Mouse (Mus musculus): ENCODE data around the gene Tatdn2. TPM values are rescaled to one million over a fixed set of nuclear protein-coding genes. Genes with fewer than 3 reads are reported as not detected.
A peak's percentile ranks its signal among the peaks of the same experiment; 100 is the strongest.
"Not testable (repeated sequence)": the region's sequence is repeated elsewhere in the genome, so short reads cannot be mapped to it uniquely, and the experiment has no call there.

Gene Tatdn2
- polyA plus RNA-seq, 1 experiment from 2014 or later: 1.6 TPM

GRCm38 (mm10) chr6:113697222-113698205, 664 bp downstream of the Tatdn2 start:
- Histone ChIP-seq H3K9me3 (ENCODE audit: control insufficient read depth, low read length) (no peaks in the 10 kb centered on the region), H3K36me3 (ENCODE audit: control insufficient read depth, insufficient read depth) (peaks cover 6% of the 10 kb centered on the region; the same call in 1 of the 2 replicates), H3K9ac (replicated peaks; ENCODE audit: low read depth, low read length) (peak overlapping the region; percentile 82), H3K4me1 (replicated peaks; ENCODE audit: control insufficient read depth, insufficient read depth, low read length) (peaks cover 22% of the 10 kb centered on the region), H3K27ac (ENCODE audit: low read length) (peak overlapping the region; percentile 63), H3K4me3 (replicated peaks; ENCODE audit: low read length) (peak overlapping the region; percentile 88), H3K27me3 (replicated peaks; ENCODE audit: control insufficient read depth, insufficient read depth, low read length) (no peaks in the 10 kb centered on the region), H3K4me2 (ENCODE audit: low read length) (peak overlapping the region; percentile 96)
- under 1% methylated on average over 96 of the region's 113 CpGs for WGBS
- peak; percentile 64; the same call in 1 of the 2 replicates for ATAC-seq

- no peaks in the 10 kb centered on the region for H3K4me1 ChIP-seq (replicated peaks; ENCODE audit: control insufficient read depth, insufficient read depth, low read length)
- 94% methylated on average over 3 of the region's 3 CpGs for WGBS
- no peaks in the 10 kb centered on the region for H3K9me3 ChIP-seq (ENCODE audit: control insufficient read depth, low read length)
- no peak overlapping the region for H3K4me3 ChIP-seq (replicated peaks; ENCODE audit: low read length)
- no peak overlapping the region for H3K4me2 ChIP-seq (ENCODE audit: low read length)
- no peak for ATAC-seq
- no peak overlapping the region for H3K27ac ChIP-seq (ENCODE audit: low read length)
- no peak overlapping the region for H3K9ac ChIP-seq (replicated peaks; ENCODE audit: low read depth, low read length)
- peaks cover 40% of the 10 kb centered on the region for H3K36me3 ChIP-seq (ENCODE audit: control insufficient read depth, insufficient read depth)
- H3K27me3 ChIP-seq (replicated peaks; ENCODE audit: control insufficient read depth, insufficient read depth, low read length): no peaks in the 10 kb centered on the region
Measured at GRCm38 (mm10) chr6:113712718-113713117, 15.9 kb downstream of the Tatdn2 start.

GRCm38 (mm10) chr6:113713389-113713788, 16.5 kb downstream of the Tatdn2 start:
- H3K4me1 ChIP-seq (replicated peaks; ENCODE audit: control insufficient read depth, insufficient read depth, low read length); H3K27me3 ChIP-seq (replicated peaks; ENCODE audit: control insufficient read depth, insufficient read depth, low read length); H3K9me3 ChIP-seq (ENCODE audit: control insufficient read depth, low read length); H3K27ac ChIP-seq (ENCODE audit: low read length); H3K9ac ChIP-seq (replicated peaks; ENCODE audit: low read depth, low read length); ATAC-seq; H3K4me3 ChIP-seq (replicated peaks; ENCODE audit: low read length); H3K4me2 ChIP-seq (ENCODE audit: low read length): not testable (repeated sequence)
- 94% methylated on average over 5 of the region's 5 CpGs for WGBS
- H3K36me3 ChIP-seq (ENCODE audit: control insufficient read depth, insufficient read depth): peaks cover 35% of the 10 kb centered on the region

DNA sequence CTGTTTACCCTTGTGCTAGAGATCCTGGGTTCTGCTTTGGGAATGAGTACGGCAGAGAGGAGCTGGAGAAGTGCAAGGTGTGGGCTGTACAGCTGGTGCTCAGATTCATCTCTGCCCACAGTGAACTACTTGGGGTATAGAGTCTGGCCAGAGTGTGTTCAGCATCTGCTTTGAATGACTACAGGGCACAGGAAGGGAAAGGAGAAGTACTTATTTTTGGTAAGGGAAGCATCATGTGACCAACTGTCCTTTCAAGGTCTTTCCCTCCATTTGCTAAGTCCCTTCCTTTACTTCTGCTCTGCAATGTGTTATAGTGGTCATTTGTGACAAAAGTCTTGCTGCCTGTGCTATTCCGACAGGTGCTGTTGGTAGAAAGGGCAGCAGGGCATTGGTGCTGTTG, 17.4 kb downstream of the Tatdn2 start:
- Histone ChIP-seq H3K27ac (ENCODE audit: low read length) (no peak overlapping the region), H3K9ac (replicated peaks; ENCODE audit: low read depth, low read length) (no peak overlapping the region), H3K36me3 (ENCODE audit: control insufficient read depth, insufficient read depth) (peaks cover 33% of the 10 kb centered on the region)

GRCm38 (mm10) chr6:113714797-113715196, 17.9 kb downstream of the Tatdn2 start:
- Histone ChIP-seq H3K9ac (replicated peaks; ENCODE audit: low read depth, low read length) (no peak overlapping the region), H3K4me3 (replicated peaks; ENCODE audit: low read length) (no peak overlapping the region), H3K9me3 (ENCODE audit: control insufficient read depth, low read length) (no peaks in the 10 kb centered on the region), H3K27me3 (replicated peaks; ENCODE audit: control insufficient read depth, insufficient read depth, low read length) (no peaks in the 10 kb centered on the region), H3K36me3 (ENCODE audit: control insufficient read depth, insufficient read depth) (peaks cover 28% of the 10 kb centered on the region), H3K27ac (ENCODE audit: low read length) (no peak overlapping the region), H3K4me2 (ENCODE audit: low read length) (no peak overlapping the region), H3K4me1 (replicated peaks; ENCODE audit: control insufficient read depth, insufficient read depth, low read length) (no peaks in the 10 kb centered on the region)
- WGBS: 91% methylated on average over 1 of the region's 1 CpGs
- no peak for ATAC-seq

More for the DNA sequence above, 17.4 kb downstream of the Tatdn2 start:
- no peak overlapping the region for H3K4me2 ChIP-seq (ENCODE audit: low read length)
- H3K4me1 ChIP-seq (replicated peaks; ENCODE audit: control insufficient read depth, insufficient read depth, low read length): no peaks in the 10 kb centered on the region
- 92% methylated on average over 2 of the region's 2 CpGs for WGBS
- no peaks in the 10 kb centered on the region for H3K27me3 ChIP-seq (replicated peaks; ENCODE audit: control insufficient read depth, insufficient read depth, low read length)
- no peaks in the 10 kb centered on the region for H3K9me3 ChIP-seq (ENCODE audit: control insufficient read depth, low read length)
- H3K4me3 ChIP-seq (replicated peaks; ENCODE audit: low read length): no peak overlapping the region
- ATAC-seq: no peak

GRCm38 (mm10) chr6:113717541-113717940, 20.7 kb downstream of the Tatdn2 start:
- no peak for ATAC-seq
- H3K9ac ChIP-seq (replicated peaks; ENCODE audit: low read depth, low read length): no peak overlapping the region

DNA sequence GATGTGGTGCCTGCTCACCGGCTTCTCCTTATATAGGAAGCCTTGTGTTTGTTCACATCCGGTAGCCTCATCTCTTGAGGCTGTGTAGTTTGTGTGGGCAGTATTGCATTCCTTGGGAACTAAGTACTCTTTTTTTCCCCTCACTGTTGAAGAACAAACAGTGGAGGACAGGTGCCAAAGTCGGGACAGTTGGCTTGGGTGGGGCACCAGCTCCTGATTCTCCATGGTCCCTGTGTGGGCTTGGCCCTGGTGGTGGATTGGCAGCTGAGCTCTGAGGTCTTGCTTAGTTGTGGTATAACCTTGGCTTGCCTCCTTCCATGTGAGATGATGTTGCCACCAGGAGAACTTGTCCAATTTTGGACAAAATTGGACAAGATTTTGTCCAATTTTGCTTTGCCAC, 23.0 kb downstream of the Tatdn2 start, which contains the start of gene Ghrl:
Ghrl (minus strand) TSS at position 3 of the 400 bp plus-strand sequence.
- 94% methylated on average over 3 of the region's 3 CpGs for WGBS
- H3K36me3 ChIP-seq (ENCODE audit: control insufficient read depth, insufficient read depth): peaks cover 9% of the 10 kb centered on the region
- ATAC-seq: no peak

More at GRCm38 (mm10) chr6:113717541-113717940, 20.7 kb downstream of the Tatdn2 start:
- H3K36me3 ChIP-seq (ENCODE audit: control insufficient read depth, insufficient read depth): peaks cover 12% of the 10 kb centered on the region; the same call in 1 of the 2 replicates
- no peaks in the 10 kb centered on the region for H3K27me3 ChIP-seq (replicated peaks; ENCODE audit: control insufficient read depth, insufficient read depth, low read length)
- H3K4me2 ChIP-seq (ENCODE audit: low read length): no peak overlapping the region
- no peak overlapping the region for H3K4me3 ChIP-seq (replicated peaks; ENCODE audit: low read length)
- 68% methylated on average over 3 of the region's 3 CpGs for WGBS
- H3K27ac ChIP-seq (ENCODE audit: low read length): no peak overlapping the region
- no peaks in the 10 kb centered on the region for H3K9me3 ChIP-seq (ENCODE audit: control insufficient read depth, low read length)
- H3K4me1 ChIP-seq (replicated peaks; ENCODE audit: control insufficient read depth, insufficient read depth, low read length): no peaks in the 10 kb centered on the region

DNA sequence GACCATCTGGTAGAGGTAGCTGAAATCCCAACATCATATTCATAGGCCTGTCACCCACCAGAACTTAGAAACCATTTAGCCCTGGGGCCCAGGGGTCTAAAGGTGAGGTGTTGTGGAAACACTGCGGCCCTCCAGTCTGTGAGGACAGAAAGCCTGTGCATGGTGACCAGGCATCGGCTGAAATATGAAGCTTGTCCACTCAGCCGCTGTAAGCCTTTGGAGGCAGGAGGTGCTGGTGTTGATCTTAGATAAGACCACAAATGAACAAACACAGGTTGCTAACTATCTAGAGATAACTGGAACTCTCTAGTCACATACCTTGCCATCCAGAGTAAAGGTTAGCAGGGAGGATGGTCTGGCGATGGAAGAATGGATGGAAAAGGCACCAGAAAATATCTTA, 24.2 kb downstream of the Tatdn2 start:
- Histone ChIP-seq H3K9me3 (ENCODE audit: control insufficient read depth, low read length) (no peaks in the 10 kb centered on the region), H3K36me3 (ENCODE audit: control insufficient read depth, insufficient read depth) (peaks cover 6% of the 10 kb centered on the region; the same call in 1 of the 2 replicates), H3K4me1 (replicated peaks; ENCODE audit: control insufficient read depth, insufficient read depth, low read length) (no peaks in the 10 kb centered on the region), H3K27ac (ENCODE audit: low read length) (no peak overlapping the region), H3K27me3 (replicated peaks; ENCODE audit: control insufficient read depth, insufficient read depth, low read length) (no peaks in the 10 kb centered on the region), H3K9ac (replicated peaks; ENCODE audit: low read depth, low read length) (no peak overlapping the region), H3K4me3 (replicated peaks; ENCODE audit: low read length) (no peak overlapping the region), H3K4me2 (ENCODE audit: low read length) (no peak overlapping the region)
- no peak for ATAC-seq
- 95% methylated on average over 4 of the region's 4 CpGs for WGBS

More for the DNA sequence above, 23.0 kb downstream of the Tatdn2 start, which contains the start of gene Ghrl:
- no peak within 1 kb of the TSS for H3K4me3 ChIP-seq (replicated peaks; ENCODE audit: low read length)
- H3K4me2 ChIP-seq (ENCODE audit: low read length): no peak within 1 kb of the TSS
- no peak within 1 kb of the TSS for H3K9ac ChIP-seq (replicated peaks; ENCODE audit: low read depth, low read length)
- H3K27me3 ChIP-seq (replicated peaks; ENCODE audit: control insufficient read depth, insufficient read depth, low read length): no peaks in the 10 kb centered on the region
- no peak within 1 kb of the TSS for H3K27ac ChIP-seq (ENCODE audit: low read length)
- H3K9me3 ChIP-seq (ENCODE audit: control insufficient read depth, low read length): no peaks in the 10 kb centered on the region
- H3K4me1 ChIP-seq (replicated peaks; ENCODE audit: control insufficient read depth, insufficient read depth, low read length): no peaks in the 10 kb centered on the region

GRCm38 (mm10) chr6:113728181-113728580, 31.3 kb downstream of the Tatdn2 start:
- H3K36me3 ChIP-seq (ENCODE audit: control insufficient read depth, insufficient read depth): peaks cover 30% of the 10 kb centered on the region
- no peak overlapping the region for H3K4me3 ChIP-seq (replicated peaks; ENCODE audit: low read length)
- no peak overlapping the region for H3K27ac ChIP-seq (ENCODE audit: low read length)
- no peak overlapping the region for H3K4me2 ChIP-seq (ENCODE audit: low read length)
- H3K27me3 ChIP-seq (replicated peaks; ENCODE audit: control insufficient read depth, insufficient read depth, low read length): no peaks in the 10 kb centered on the region
- H3K9me3 ChIP-seq (ENCODE audit: control insufficient read depth, low read length): no peaks in the 10 kb centered on the region
- H3K4me1 ChIP-seq (replicated peaks; ENCODE audit: control insufficient read depth, insufficient read depth, low read length): no peaks in the 10 kb centered on the region
- 91% methylated on average over 7 of the region's 7 CpGs for WGBS
- ATAC-seq: no peak
- no peak overlapping the region for H3K9ac ChIP-seq (replicated peaks; ENCODE audit: low read depth, low read length)
